Mouse (Mus musculus) thymus, adult 18-20 months (tissue): ENCODE measurements around the gene Gpi1.
"Not testable (repeated sequence)": the region's sequence is repeated elsewhere in the genome, so short reads cannot be mapped to it uniquely, and the experiment has no call there.

ENCODE experiments used
- DNase-seq, 2 experiments: peaks; one replicate each; pipeline ENCODE4 v3.0.0; 2022; ENCODE audit warnings: mixed read lengths in 2 of 2

The Gpi1 gene

DNA sequence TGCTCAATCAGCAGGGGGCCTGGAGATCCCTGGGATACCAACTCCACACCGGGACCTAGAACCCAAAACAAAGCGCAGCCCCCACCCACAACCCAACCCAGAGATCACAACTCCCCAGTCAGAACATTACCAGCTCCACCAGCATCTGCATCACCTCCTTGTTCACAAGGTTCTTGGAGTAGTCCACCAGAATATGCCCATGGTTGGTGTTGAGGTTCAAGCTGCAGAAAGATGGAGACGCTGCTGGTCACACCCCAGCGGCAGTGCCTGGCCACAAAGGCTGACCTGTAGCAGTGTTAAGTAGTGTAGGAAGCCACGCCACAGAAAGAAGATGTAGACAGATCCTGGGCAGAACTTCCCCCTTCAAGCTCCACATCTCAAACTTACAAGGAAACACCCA lies 983 bp downstream of the Gpi1 start:
- no peak for DNase-seq

DNA sequence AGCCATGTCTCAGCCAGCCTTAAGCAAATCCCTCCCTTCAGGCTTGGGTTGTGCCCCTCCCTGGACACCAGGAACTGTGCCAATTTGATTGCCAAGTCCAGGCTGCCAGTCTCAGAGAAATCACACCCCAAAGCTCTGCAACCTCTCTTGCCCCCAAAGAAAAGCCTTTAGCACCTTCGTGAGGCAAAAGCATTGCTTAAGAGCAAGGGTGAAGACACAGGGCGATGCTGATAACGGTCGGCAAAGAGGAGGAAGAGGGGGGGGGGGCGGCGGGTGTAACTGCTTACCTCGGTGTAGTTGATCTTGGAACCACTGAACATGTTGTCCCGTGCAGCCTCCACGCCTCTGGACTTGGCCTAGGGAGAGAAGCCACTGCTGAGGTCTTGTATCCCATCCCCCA lies 1.5 kb downstream of the Gpi1 start:
- DNase-seq, result no peak

DNA sequence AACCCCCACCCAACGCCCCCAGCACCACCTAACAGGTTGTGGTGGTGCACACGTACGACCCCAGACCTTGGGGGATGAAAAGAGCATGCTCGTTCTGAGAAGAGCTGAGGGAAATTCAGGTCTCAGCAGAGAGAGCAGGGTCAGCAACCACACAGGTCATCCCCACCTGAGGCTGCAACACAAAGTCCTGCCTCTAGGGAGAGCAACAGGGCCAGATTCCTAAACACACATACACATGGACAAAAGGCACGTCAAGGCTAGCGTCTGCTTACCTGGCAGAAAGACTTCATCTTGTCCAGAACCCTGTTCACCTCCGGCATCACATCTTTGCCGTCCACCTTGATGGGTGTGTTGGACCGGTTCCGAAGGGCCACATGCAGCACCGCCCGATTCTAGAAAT lies 3.3 kb downstream of the Gpi1 start:
- no peak for DNase-seq

DNA sequence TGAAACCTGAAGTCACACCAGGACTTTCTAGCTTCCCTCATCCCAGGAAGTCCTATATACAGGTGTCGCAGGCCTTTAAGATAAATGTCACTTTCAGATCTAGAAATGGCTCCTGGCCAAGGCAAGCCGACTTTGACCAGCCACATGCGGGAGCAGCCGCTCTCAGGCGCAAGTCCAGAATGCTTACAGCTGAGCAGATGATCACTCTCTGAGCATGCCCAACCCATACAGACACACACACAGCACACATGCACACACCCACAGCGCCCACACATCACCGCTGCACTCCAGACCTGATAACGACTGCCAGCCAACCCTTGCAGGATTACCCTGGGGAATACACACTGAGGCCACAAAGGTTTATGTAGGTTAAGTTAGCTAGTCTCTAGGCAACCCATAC lies 4.0 kb downstream of the Gpi1 start:
- DNase-seq, result no peak

DNA sequence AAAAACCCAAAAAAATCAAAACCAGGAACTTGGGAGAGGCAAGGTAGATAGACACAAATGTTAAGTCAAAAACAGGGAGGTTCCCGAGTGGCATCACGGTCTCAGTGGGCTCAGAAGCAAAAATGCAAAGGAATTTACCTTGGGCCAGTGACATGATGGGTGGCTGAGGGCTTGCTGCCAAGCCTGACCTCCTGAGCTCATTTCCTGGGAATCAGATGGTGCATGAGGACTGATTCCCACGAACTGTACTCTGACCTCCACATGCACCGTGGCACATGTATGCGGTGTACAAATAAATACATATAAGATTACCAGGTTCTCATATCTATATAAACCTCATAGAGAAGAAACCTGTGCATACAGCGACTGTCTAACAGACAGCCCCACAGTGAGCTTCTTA lies 5.8 kb downstream of the Gpi1 start:
- no peak for DNase-seq

DNA sequence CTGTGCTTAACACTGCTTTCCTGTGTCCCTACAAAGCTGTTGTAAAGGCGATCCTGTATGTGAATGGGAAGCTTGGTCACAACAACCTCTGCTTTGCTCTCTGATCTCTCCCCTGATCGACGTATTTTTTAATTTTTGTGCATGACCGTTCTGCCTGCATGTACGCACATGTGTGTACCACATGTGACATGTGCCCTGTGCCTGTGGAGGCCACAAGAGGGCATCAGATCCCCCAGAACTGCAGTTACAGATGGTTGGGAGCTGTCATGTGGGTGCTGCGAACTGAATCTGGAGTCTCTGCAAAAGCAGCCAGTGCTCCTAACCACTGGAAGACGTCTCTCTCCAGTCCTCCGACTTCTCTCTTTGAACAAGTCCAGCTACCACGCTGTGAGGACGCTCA lies 7.8 kb downstream of the Gpi1 start:
- no peak for DNase-seq

DNA sequence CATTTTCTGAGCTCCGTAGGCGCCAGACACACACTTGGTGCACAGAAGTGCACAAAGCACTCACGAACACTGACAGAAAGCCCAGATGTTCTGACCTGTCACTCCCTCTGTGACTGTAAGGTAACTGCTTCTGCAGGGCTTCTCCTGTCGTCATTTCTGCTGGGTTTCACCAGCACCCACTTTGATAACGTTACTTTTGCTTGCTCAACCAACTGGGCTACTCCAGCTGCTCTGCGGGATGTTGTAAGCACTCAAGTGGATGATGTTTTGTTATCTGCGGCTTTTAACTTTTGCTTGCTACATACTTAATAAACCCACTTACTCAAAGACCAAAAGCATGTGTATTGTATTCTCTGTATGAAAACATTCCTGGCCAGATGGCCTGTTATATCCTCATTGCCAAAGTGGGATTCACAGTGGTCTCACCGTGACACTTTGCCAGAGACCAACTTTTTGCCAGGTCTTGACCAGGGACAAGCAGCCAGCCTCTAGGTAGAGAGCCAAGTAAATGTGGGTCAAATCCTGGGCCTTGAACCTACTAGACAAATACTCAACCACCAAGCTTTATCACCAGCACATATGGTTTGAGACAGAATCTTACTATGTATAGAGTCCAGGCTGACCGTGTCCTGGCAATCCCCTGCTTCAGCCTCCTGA lies 8.4 kb downstream of the Gpi1 start:
- DNase-seq, result no peak

DNA sequence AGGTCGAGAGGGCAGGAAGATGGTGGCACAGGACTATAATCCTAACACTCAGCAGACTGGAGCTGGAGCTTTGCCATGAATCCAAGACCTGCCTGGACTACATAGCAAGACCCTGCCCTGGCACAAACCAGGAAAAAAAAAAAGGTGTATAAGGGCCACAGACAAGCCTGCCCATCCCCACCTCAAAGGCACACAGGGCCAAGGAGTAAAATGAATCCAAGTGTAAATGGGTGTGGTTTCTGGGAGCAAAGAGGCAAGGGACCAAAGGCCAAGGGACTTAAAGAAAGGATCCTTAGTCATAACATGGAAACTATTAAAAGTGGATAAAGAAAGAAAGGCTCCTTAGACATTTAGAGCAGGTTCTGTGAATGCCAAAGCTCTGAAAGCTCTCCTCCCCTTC lies 11.6 kb downstream of the Gpi1 start:
- DNase-seq, result no peak

DNA sequence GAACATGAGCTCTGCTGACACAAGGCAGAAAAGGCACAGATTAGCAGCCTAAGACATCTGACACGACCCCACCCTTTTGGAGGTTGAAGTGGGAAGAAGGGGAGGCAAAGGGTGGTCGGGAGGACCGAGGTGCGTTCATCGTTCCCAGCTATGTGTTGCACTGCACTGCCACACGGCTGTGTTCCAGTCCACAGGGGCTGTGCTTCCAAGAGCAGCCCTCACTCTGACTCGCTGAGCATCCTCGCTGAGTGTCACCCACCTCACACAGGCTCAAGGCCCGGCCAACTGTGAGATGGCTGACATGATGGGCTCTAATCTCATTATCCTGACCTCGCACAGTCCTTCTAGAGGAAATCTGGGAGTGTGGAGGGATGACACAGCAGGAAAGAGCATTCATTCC lies 13.7 kb downstream of the Gpi1 start:
- DNase-seq, result no peak

DNA sequence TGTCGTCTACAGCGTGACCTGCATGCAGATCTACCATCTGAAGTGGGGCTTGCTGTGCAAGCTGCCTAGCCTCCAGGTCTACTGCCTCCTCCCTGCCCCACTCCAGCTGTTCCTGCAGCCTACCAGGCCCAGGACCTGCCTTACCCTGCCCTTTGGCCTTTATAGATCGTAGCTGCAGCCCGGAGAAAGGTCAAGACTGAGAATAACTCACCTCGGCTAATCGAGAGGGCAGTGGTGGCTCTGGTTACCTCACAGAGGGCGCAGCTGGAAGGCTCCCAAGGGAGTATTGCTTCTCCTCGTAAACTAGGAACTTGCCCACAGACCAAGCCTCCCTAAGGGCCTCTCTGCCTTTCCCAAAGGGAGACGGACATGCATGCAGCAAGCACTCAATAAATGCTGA lies 14.7 kb downstream of the Gpi1 start:
- no peak for DNase-seq

DNA sequence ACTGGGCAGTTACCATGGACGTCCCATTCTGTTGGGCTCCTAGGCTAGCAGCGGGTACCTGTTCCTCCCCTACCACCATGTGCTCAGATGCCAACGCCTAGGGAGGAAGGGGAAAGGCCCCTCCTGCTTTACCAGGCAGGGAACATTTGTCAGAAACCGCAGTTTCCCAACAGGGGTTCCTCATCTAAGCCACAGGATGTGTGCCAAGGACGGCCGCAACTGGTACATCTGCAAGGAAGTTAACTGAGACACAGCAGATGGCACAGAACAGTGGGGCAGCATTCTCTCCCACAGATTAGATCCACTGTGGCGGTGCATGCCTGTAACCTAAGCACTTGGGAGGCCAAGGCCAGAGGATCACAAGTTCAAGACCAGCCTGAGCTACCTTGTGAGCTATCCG lies 15.5 kb downstream of the Gpi1 start:
- DNase-seq, result no peak

DNA sequence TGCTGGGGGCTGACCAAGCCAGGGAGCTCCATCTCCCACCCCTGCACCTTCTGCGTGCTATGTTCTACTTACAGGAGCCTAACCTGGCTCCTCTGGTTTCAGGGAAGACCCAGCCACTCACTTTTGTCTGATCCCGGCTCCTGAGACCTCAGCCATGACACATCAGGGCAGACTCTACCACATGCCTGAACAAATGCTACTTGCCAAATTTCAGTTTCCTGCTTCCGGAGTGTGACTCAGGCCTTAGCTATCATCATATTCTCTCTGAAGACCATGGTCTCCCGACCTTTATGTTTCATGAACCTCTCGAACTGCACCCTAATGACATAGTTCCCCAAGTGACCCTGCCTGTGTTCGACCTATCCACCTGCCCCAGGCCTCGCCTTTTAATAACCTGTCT lies 16.9 kb downstream of the Gpi1 start:
- DNase-seq, result no peak

DNA sequence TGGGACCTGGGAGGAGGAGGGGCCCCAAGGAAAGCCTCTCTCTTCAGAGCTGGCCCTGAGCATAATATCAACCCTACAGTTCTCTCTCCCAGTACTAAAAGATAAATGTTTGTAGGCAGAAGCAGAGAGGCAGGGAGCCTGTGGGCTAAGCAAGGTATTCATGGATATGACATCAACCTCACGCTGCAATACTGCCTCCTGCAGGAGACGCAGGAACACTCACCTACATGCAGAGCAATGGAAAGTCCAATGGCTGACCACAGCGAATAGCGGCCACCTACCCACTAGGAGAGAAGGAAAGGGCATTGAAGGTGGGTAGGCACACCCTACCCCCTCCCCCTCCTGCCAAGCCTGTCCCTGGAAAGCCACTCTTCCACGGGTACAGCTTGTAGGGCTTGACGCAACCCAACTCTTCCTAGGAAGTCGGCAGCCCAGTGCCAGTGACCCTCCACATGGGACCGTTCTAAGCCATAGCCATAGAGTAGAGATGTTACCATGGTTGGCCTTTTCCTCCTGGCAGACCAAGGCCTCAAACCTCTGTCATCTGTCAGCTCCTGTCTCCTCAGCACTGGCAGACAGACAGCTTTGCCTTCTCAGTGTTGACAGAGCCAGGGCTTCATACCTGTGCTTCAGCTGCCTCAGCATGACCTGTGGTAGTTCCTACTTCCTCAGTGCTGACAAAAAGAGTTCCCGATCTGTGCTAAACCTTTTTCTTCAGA lies 21.9 kb downstream of the Gpi1 start:
- no peak for DNase-seq

DNA sequence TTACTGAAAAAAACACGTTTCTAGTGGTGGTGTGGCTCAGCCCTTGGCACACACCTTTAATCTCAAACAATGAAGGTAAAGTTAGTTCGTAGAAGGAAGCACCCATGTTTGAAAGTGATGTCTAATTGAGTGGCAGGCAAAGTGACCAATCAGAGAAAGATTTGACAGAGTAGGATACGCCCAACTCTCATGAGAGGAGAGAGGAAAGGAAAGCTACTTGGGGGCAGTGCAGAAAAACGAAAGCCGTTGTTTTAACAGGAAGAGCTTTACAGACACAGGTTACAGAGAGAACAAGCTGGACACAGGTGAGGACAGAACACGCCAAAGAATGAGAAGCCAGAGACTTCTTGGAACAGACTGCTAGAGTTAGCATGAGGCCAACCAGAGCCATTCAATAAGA lies 23.8 kb downstream of the Gpi1 start:
- DNase-seq, result no peak

DNA sequence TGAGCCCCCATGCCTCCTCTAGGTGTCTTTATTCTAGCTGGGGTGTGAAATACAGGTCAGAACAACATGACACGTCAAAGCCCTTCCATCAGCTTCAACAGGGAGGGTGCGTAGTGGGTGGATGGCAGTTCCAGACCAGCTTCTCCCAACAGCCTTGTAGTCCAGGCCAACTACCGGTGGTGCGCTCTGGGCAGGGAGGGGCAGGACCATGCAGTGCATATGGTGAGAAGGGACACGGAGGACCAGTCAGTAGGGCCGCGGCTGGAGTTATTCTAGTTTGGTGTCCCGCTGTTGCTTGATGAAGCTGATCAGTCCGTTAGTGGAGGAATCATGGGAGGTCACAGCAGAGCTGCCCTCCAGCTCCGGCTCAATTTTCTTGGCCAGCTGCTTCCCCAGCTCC lies 28.0 kb downstream of the Gpi1 start:
- not testable (repeated sequence) for DNase-seq

DNA sequence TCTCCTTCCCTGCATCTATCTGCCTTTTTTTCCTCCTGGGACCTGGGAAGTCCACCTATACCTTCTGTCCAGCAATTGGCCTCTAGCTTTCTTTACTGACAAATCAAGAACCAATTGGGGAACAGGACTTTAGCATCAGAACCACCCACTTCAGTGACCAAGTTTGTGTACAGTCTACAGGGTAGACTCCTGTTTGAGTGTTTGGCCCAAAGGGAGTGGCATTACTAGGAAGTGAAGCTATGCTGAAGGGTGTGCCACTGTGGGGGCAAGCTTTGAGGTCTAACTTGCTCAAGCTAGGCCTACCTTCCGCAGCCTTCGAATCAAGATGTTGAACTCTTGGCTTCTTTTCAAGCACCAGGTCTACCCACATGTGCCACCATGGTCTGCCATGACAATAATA lies 29.3 kb downstream of the Gpi1 start:
- DNase-seq, result no peak

DNA sequence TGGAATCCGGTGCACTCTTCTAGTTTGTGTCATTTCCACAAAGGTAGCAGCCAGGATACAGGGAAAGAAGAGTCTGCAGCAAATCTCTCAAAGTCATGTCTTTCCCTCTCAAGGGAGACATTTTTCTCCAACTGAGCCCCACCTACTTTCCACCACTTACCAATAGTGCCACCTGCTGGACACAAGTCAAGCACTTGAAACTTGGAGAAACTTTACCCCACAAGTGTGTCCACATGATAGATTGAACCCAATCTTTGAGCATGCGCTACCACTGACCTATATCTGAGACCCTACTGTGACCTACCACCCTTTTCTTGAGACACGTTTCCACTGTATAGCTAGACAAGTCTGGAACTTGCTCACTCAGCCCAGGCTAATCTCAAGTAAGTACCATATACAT lies 31.8 kb downstream of the Gpi1 start:
- no peak for DNase-seq

DNA sequence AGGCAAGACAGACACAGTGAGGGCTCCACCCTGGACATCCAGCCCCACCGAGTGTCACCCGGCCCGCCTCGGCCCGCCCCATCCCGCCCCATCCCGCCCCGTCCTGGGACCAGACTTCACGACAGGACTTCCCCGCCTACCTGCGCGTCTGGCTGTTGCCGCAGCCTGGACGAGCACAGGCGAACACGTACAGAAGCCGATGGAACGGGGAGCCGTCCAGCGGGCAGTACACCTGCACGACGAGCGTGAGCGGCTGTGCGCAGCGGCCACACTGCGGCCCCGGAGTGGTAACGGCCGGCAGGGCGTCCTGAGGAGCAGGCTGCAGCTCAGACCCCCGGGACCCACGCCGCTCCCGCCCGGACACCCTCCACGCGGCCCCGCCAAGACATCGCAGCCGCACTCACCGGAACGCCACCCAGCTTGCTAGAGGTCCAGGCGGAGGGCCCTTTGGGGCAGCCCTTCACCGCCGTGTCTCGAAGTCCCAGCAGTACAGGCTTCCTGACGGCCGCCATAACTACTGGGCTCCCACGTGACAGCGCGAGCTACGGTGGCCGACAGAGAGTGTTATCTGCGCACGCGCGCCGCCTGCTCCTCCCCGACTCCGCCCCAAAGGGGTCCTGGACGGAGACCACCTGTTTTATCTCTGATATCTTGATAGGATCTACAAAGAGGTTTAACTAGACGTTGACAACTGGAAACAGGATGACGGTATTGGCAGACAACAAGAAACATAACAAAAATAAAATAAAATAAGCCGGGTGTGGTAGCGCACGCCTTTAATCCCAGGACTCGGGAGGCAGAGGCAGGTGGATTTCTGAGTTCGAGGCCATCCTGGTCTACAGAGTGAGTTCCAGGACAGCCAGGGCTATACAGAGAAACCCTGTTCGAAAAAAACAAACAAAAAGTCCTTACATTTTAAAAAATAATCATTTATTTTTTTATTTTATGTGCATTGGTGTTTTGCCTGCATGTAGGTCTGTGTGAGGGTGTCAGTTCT lies 33.7 kb downstream of the Gpi1 start, which contains the start of gene Pdcd2l:
Pdcd2l (minus strand) TSS at position 530 of the 997 bp plus-strand sequence.
- DNase-seq, result peak; percentile 77 to 82

DNA sequence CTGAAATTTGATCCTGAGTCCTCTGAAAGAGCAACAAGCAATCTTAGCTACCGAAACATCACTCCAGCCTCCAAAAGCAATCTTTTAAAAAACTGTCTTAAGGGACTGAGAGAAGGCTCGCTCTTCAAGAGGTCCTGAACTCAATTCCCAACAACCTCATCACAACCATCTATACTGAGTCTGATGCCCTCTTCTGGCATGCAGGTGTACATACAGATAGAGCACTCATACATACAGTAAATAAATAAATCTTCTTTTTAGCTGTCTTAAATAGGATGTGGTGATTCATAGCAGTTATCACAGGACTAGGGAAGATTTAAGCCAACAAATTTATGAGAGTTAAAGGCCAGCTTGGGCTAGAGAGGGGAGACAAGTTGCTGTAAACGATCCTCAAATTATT lies 34.5 kb downstream of the Gpi1 start:
- no peak for DNase-seq

DNA sequence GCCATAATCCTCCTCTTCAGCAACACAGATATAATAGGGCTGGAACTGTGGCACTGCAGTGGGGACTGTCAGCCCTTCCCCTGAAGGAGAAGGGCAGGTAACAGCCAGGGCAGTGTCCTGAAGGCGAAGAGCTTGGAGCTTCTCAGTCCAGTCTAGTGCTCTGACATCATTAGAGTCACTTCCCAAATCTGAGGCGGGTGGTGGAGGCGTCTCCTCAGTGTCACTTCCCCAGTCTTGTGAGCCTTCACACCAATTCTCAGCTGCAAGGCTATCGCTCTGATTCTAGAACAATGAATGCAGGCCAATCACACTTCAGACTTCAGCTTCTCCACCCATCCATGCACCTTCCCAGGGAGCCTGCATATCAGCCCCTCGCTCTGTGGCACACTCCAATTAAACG lies 37.3 kb downstream of the Gpi1 start:
- DNase-seq, result no peak

DNA sequence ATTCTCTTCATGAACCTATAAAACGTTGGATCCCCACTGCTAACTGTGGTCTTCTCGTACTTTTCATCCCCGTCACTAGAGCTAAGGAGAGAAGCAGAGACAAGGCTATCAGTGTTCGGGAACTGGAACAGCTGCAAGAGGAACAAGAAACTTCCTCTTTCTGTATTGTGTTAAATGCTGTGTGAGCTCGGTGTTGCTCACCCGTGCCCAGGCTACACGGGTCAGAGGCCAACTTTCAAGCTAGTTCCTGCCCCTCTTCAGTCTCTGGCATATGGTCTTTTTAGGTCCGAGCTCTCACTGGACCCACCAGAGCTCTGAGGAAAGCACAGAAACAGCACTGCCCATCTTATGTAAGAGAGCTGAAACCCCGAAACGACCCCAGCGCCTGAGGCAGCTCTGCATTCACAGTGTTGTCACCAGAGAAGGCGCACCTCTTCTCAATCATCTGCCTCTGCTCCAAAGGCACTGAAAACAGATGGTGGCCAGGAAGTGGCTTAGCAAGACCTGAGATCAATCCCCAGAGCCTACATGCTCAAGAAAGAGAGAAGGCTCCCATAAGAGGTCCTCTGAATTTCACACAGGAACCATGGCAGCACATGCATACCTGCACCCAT lies 40.7 kb downstream of the Gpi1 start:
- no peak for DNase-seq

DNA sequence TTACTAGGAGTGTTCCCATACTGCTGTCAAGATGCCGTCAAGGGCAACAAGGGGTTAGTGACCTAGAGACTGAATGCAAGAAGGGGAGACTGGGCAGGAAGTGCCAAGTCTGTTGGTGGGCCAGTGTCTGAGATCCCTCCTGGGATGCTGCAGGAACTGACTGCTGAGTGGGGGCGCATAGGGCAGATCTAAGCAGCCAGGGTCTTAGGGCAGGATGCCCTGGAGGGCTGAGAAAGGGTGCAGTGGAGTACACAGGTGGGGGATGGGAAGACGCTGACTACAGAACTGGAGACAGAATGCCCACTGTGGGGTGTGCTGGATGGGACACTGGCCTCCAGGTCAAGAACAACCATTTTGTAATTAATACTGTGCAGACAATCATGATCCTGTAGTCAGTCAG lies 46.3 kb downstream of the Gpi1 start:
- DNase-seq, result no peak

DNA sequence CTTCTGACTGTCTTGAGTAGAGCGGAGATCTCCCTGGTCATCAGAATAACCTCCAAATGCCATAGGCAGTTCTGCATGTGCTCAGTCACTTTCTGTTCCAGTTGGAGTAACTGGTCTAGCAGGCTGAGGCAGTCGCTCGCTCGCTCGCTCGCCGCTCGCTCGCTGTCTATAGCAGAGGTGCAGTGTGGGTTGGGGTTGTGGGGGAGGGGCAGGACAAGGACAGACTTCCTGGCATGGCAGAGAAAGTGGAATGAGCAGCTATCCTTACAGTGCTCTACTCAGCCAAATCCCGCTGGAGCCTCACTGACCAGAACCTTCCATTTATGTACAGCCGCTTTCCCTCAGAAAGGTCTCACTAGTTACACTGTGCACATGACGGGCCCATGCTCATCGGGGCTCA lies 46.8 kb downstream of the Gpi1 start:
- no peak for DNase-seq
